Mouse (Mus musculus): Measurements from ENCODE around the gene Gm20425.
A peak's percentile ranks its signal among the peaks of the same experiment; 100 is the strongest.
"Not testable (repeated sequence)": the region's sequence is repeated elsewhere in the genome, so short reads cannot be mapped to it uniquely, and the experiment has no call there.

Gene Gm20425

GRCm38 (mm10) chr9:103224721-103225120 lies 5.4 kb downstream of the Gm20425 start:
- DNase-seq (ENCODE audit: low spot score in 2 of 2): no peak

GRCm38 (mm10) chr9:103214281-103214680 lies 15.8 kb downstream of the Gm20425 start:
- DNase-seq (ENCODE audit: low spot score in 2 of 2): no peak

- DNase-seq (ENCODE audit: low spot score in 2 of 2): no peak
These were observed 16.5 kb downstream of the Gm20425 start for GRCm38 (mm10) chr9:103213631-103214030.

GRCm38 (mm10) chr9:103212654-103213420 lies 17.3 kb downstream of the Gm20425 start:
- no peak for DNase-seq (ENCODE audit: low spot score in 2 of 2)

- no peak for DNase-seq (ENCODE audit: low spot score in 2 of 2)
These were observed 21.2 kb downstream of the Gm20425 start for GRCm38 (mm10) chr9:103208802-103209423.

GRCm38 (mm10) chr9:103207846-103208245 lies 22.3 kb downstream of the Gm20425 start:
- peak; percentile 86 for DNase-seq (ENCODE audit: low spot score in 2 of 2)

- no peak for DNase-seq (ENCODE audit: low spot score in 2 of 2)
These were observed 24.3 kb downstream of the Gm20425 start for GRCm38 (mm10) chr9:103205786-103206185.

GRCm38 (mm10) chr9:103201561-103202260 lies 28.4 kb downstream of the Gm20425 start, which contains the start of gene Srprb:
Srprb (minus strand) TSS chr9:103202137.
- peak; percentile 80 to 86 for DNase-seq (ENCODE audit: low spot score in 2 of 2)

- DNase-seq (ENCODE audit: low spot score in 2 of 2): no peak
These were observed 41.7 kb downstream of the Gm20425 start for GRCm38 (mm10) chr9:103188416-103188815.

GRCm38 (mm10) chr9:103186747-103187146 lies 43.4 kb downstream of the Gm20425 start:
- no peak for DNase-seq (ENCODE audit: low spot score in 2 of 2)

- DNase-seq (ENCODE audit: low spot score in 2 of 2): no peak
These were observed 44.2 kb downstream of the Gm20425 start for GRCm38 (mm10) chr9:103185946-103186345.

GRCm38 (mm10) chr9:103184855-103185254 lies 45.3 kb downstream of the Gm20425 start:
- DNase-seq (ENCODE audit: low spot score in 2 of 2): no peak

- DNase-seq (ENCODE audit: low spot score in 2 of 2): no peak
These were observed 48.2 kb downstream of the Gm20425 start for GRCm38 (mm10) chr9:103181886-103182285.

GRCm38 (mm10) chr9:103180807-103181565 lies 49.1 kb downstream of the Gm20425 start:
- peak; percentile 59 for DNase-seq (ENCODE audit: low spot score in 2 of 2)

GRCm38 (mm10) chr9:103180303-103180702 lies 49.8 kb downstream of the Gm20425 start:
- DNase-seq (ENCODE audit: low spot score in 2 of 2): no peak

- DNase-seq (ENCODE audit: low spot score in 2 of 2): no peak
These were observed 54.4 kb downstream of the Gm20425 start for GRCm38 (mm10) chr9:103175692-103176091.

GRCm38 (mm10) chr9:103174771-103175519 lies 55.2 kb downstream of the Gm20425 start:
- DNase-seq (ENCODE audit: low spot score in 2 of 2): no peak

- no peak for DNase-seq (ENCODE audit: low spot score in 2 of 2)
These were observed 61.3 kb downstream of the Gm20425 start for GRCm38 (mm10) chr9:103168771-103169170.

- no peak for DNase-seq (ENCODE audit: low spot score in 2 of 2)
These were observed 62.1 kb downstream of the Gm20425 start for GRCm38 (mm10) chr9:103168046-103168445.

- DNase-seq (ENCODE audit: low spot score in 2 of 2): no peak
These were observed 66.3 kb downstream of the Gm20425 start for GRCm38 (mm10) chr9:103163806-103164205.

- not testable (repeated sequence) for DNase-seq (ENCODE audit: low spot score in 2 of 2)
These were observed 74.9 kb downstream of the Gm20425 start for GRCm38 (mm10) chr9:103155158-103155557.
